Mouse (Mus musculus) heart, adult 8-10 months (tissue): ENCODE data around the gene Pde6c. TPM values are rescaled to one million over a fixed set of nuclear protein-coding genes. Genes with fewer than 3 reads are reported as not detected.

ENCODE experiments used
- DNase-seq: peaks from one replicate; pipeline ENCODE4 v3.0.0; 2022; ENCODE audit warnings: low spot score
- total RNA-seq, 4 experiments: library from RNA; stranded (reverse); gene quantifications; 2 replicates each; pipeline ENCODE4 v1.2.4; 2022

The Pde6c gene
- total RNA-seq, 4 experiments from 2014 or later, result not detected

DNA sequence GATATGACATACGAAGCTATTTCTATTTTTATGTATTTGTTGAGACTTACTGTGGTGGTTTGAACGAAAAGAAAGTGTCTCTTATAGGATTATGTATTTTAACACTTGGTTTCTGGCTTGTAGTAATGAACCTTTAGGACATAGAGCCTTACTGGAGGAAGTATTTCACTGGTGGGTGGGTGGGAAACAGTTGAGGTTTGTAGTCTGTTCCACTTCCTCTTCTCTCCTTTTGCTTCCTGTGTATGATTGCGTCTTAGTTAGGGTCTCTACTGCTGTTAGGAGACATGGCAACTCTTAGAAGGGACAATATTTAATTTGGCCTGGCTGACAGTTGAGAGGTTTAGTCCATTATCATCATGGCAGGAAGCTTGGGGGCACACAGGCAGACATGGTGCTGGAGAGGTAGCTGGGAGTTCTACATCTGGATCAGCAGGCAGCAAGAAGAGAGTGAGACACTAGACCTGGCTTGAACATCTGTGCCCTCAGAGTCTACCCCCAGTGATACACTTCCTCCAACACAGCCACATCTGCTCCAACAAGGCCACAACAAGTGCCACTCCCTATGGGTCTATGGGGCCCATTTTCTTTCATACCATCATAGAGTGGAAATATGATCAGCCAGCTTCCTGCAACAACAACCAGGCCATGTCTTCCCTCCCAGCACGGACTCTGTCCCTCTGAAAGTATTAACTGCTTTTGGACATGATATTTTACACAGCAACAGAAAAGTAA, 11.1 kb downstream of the Pde6c start:
- DNase-seq, result no peak

DNA sequence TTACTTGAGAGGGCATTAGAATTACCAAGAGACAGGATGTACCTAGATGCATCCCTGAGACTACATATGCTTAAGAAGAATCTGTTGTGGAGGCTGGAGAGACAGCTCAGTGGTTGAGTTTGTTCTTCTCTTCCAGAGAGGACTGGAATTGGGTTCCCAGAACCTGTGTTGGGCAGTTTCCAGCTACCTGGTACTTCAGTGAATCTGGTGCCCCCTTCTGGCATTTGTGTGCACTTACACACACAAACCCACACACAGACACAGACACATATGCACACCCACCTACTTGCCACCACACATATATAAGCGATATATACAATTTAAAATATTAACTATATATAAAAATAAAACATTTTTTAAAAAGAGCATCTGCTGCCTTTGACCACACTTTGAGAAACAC, 23.7 kb downstream of the Pde6c start:
- DNase-seq, result no peak

DNA sequence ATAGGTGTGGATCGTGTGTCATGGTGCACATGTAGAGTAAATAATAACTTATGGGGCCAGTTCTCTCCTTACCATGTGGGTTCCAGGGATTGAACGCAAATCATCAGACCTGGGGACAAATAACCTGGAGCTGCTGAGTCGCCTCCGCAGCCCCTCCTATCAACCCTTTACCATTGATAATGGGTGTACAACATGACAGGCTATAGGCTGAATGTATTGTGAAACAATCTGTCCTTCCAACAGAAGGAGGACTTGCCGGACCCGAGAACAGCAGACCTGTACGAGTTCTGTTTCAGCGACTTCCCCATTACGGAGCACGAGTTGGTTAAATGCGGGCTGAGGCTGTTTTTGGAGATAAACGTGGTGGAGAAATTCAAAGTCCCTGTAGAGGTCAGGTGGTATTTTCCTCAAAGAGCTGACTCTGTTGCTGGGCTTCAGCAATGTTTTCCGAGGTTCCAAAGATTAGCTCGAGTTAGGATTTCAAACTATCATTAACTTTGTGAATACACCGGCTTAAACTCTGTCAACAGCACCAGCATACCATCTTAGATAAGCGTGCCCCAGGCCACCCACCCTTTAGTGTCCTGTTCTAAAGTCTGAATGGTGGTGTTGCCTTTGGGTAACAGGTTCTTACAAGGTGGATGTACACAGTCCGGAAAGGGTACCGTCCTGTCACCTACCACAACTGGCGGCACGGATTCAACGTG, 29.2 kb downstream of the Pde6c start:
- DNase-seq, result no peak

DNA sequence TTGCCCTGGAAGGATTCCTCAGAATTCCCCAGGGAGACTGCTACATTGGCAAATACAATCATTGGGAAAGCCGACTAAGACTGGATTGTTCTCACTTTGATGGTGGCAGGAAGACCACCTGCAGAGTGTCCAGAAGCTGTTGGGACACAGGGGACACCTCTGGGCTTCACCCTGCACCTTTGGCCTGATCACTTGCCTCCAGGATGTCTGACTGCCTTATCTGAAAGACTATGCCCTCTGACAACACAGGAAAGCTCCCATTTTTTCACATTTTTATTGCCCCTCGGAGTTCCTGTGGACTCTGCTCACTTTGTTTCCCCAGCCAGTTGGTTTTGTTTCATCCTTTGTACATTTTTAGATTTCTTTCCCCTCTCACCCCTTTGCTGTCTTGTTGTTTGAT, 32.1 kb downstream of the Pde6c start:
- DNase-seq, result no peak

DNA sequence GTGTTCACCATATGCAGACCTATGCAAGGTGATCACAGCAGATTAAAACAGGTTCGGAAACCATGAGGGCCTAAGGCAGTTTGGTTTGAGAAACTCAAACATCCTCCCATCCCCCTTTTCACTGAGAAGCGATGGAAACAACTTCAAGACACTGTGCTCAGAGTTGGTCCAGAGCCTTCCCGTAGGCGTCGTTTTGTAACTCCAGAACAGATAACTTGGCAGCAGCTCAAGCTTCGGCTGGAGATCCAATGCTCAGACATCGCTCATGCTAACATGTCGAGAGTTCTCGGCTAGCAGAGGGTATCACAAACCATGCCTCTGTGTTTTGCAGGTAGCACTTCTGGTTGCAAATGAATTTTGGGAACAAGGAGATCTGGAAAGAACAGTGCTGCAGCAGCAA, 47.1 kb downstream of the Pde6c start:
- no peak for DNase-seq

DNA sequence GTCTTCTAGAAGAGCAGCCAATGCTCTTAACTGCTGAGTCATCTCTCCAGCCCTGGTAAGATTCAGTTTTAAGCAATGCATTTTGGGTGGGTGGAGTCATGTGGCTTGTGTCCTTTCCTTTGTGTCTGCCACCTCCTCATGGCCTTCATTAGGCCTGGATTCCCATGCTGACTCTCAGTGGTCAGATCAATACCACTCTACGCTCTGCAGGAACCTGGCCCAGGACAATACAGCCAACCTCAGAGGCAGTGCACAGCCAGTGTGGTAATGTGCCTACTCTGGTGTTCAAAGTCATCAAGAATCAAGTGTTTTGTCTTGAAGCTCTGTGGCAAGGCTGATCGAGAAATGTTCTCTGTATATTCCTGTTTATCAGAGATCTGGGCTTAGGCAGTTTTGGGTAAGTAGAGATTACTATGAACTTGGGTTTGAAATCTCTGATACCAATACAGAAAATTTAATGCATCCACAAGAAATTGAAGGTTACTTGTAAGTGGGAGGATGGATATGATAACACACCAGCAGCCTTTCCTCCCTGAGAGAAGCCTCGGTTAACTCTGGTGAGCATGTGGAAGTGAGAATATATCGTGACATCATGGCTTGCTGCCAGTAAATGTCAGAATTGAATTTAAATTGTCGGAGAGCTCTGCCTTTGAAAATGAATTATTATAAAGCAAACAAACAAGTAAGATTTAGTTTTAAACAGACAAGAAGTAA, 54.2 kb downstream of the Pde6c start:
- DNase-seq, result no peak

DNA sequence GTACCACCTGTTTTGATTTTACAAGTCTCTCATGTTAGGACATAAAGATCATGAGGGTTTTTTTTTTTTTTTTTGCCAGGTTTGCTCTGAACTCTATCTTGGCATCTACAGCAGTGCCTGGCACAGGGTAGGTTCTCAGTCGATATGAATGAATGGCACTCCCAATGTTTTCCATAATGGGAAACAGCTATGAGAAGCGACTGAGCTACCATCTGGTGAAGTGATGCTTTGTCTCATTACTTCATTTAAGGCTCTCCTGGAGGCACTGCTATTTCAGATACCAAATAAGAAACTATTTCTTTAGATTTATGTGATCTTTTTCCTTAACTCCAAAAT, 54.7 kb downstream of the Pde6c start:
- no peak for DNase-seq

DNA sequence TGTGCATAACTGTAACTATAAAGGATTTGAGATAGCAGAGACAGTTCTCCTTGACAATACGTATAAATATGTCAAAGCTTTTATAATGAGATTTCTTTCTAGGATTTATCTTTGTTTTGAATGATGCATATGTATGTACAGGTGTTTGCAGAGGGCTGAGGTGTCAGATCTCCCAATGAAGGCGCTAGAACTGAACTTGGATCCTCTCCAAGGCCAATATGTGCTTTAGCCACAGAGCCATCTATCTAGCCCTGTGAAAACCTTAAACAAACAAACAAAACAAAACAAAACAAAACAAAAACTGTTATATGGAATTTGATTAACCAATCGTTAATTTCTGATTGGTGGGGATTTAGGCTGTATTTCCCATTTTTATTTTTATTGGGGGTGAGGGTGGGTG, 58.0 kb downstream of the Pde6c start:
- DNase-seq, result no peak

DNA sequence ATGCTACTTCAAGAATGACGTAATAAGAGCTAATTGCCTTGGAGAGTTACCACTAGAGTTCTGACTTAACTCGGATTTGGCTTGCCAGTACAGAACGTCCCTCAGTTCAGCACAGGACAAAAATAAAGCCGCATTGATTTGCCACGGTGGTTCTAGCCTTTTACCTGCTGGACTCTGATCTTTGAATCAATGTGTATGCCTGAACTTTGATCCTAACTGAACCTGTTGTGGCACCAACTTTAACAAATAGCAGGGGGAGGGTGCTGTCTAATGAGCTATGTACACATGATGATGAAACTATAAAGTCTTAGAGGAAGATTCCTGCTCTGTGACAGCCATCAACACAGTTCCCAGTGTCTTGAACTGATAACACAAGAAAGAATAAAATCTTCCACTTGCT, 58.9 kb downstream of the Pde6c start:
- DNase-seq, result no peak

DNA sequence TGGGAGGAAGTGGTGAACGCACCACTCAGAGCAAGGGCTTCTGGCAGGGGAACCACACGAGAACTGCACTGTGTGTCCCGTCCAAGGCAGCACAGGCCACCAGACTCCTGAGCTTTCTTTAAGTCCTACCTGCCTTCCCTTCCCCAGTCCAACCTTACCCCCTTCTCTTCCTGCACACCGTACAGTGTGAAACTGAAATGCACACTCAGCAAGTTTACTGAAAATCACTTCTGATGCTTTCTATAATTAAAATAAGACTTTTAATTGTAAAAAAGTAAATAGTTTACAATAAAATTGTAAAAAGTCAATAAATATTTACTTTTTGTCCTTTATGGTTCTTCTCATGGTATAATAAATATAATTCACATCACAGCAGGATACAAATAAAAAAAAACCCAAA, 62.7 kb downstream of the Pde6c start:
- no peak for DNase-seq

DNA sequence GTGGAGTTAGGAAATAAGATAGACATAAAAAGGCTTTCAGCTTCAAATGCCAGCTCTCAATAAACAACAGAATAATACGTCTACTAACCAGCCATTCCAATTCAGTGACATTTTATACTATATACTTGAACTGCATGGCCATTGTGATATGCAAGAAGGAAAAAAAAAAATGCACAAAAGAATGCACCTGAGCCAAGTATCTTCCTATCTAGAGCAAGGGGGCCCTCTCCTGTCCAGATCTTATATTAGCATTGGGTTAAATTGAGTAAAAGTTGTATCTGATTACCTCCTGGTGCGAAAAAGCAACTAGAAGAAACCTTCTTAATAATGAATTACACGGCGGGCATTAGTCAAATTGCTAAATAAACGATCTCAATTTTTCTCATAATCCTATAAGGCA, 66.2 kb downstream of the Pde6c start:
- DNase-seq, result no peak

DNA sequence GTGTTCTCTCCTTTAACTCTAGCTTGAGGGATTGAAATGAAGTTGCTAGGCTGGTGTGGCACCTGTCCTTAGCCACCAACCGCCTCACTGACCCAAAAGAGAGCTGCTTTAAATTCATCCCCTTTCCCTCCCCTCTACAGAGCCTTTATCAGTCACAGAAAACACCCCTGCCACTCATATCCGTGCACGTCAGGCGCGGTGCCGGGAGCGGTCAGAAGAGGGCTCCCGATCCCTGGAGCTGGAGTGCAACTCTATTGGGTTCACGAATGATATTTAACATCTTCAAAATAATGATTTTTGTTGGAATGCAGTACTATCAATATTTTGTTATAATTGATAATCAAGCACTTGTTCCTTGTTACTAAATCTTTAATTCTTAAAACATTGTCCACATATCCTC, 74.1 kb downstream of the Pde6c start:
- no peak for DNase-seq

DNA sequence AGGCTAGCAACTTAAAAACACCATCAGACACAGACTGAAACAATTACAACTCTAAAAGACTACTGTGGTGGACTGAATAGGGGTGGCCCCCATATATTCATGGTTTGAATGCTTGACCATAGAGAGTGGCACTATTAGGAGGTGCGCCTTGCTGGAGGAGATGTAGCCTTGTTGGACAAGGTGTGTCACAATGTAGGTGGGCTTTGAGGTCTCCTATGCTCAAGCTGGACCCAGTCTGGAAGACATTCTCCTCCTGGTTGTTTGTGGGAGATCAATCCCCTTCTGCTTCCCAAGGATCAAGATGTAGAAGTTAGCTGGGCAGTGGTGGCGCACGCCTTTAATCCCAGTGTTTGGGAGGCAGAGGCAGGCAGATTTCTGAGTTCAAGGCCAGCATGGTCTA, 85.1 kb downstream of the Pde6c start:
- no peak for DNase-seq

DNA sequence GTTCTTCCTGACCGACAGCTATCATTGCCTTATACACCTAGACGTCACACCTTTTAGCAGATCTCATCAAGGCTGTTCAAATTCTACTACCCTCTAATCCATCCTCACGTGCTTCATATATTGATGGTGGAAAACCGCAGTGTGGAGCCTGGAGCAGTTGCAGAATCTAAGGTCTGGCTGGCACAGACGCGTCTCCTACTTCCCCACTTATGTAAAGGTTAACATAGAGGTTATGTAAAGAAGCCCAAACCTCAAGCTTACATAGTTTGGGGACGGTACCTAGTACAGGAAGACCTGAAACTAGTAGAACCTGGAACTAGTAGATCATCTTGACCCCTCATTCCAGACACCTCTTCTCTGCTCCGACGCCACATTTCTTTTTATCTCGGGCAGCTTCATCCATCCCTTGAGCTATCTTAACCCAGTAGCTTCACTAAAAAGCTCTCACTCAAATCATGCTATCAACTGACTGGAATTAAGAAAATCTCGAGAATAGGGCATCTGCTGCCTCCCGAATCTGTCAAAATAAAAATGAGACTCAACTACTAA, 90.8 kb downstream of the Pde6c start:
- DNase-seq, result no peak

DNA sequence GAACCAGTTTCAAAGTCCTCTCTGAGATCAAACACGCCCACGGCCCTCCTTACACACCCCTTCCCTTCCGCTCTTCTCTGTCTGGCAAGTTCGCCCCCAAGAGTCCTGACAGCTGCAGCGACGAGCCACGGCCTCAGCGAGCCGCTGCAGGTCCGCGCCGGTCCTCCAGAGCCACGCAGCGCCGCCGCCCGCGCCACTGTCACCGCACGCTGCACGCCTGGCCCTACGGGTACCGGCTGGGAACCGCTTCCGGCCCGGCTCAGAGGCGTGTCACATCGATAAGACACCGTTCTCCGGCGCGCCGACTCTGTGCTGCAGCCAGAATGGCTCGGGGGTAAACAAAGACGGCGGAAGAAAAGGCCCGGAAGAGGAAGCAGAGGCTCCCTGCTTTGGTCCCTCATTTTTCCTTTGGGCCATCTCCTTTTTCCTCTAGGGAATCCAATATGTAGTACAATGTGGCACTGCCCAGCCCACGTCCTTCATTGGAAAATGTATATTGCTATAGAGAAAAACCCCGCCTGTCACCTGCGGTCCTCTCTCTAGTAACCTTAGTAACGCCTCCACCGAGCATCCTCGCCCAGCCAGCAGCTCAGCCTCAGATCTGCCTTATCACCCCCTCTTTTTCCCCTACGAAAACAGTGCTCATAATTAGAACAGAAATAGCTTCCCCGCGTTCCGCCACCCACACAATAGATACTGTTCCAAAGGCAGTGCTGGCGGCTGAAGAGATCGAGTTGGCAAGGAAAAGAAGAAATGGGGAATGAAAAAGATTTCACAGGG, 91.5 kb downstream of the Pde6c start, which contains the start of gene Fra10ac1:
Gene Fra10ac1, minus strand, starts transcription at position 252 of the 780 bp plus-strand sequence.
- DNase-seq, result peak; percentile 90

DNA sequence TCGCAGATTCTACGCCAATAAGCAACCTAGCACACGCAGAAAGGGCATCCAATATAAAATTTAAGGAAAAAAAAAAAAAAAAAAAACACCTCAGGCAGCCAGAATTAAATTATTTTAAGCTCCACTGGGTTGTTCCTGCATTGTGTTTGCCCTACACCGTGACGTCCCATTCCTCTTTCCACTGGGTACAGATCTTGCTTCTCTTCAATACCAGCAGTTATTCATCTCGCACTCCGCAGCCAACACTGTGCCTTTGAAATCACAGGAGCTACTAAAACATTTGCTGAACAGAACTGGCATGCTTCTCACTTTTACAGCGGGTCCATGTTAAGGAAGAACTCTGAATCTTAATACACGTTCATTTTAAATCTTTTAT, 92.1 kb downstream of the Pde6c start:
- DNase-seq, result no peak

DNA sequence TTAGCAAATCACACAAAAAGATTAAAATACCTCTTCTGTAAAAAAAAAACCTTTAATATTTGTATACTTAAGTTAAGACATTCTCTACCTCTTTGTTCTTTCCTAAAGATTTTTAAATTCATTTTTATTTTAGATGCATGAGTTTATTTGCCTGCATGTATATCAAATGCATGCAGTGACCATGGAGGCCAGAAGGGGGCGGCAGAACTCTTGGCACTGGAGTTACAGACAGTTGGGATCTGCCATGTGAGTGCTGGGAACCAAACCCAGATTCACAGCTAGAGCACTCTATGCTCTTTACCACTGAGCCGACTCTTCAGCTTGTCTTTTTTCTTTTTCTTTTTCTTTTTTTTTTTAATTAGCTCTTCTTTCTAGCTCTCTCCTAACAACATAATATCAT, 96.1 kb downstream of the Pde6c start:
- no peak for DNase-seq

DNA sequence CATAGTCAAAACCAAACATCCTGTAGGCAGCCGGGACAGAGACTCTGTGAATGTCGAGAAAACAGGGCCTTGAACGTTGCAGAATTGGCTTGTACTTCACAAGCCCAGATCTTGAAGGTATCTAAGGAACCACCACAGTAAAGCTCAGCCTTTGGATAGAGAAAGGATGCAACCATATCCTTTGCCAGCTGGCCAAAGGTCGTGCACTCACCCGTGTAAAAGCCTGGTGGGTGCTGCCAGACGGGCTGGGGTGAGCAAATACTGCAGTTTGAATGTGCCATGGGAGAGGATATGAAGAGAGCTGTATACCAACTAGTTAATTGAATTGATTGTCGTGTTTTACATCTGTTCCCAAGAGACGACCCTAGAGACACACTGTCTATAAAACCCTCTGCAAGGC, 99.5 kb downstream of the Pde6c start:
- DNase-seq, result no peak

DNA sequence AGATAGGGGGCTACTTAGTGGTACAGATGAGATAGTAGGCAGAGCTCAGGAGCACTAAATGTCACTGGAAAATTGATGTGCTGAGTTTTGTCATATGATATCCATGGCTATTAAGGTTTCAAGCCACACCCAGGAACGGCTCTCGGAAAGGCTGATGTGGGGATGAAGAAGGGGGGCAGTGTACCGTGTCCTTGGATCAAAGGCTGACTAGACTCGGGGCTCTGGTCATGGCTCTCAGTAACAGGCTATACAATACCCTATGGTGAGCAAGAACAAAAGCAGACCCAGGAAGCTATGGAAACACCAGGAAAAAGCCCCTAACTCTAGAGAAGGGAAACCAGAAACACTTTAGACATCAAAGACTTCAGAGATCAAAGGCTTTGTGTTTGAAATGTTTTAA, 99.9 kb downstream of the Pde6c start:
- DNase-seq, result no peak
